Mouse (Mus musculus) stomach, postnatal 0 days (tissue): ENCODE results near the gene Cd3eap. TPM values are rescaled to one million over a fixed set of nuclear protein-coding genes. Genes with fewer than 3 reads are reported as not detected.

Experiments
- ATAC-seq: fragments of 200-750 bp; cut with Nextera tagmentation; 2 replicates; pipeline ENCODE4 v1.8.0; 2017; ENCODE audit not compliant: low FRiP score, low TSS enrichment
- DNase-seq: peaks from one replicate; pipeline ENCODE4 v3.0.0-alpha.2; 2016; ENCODE audit warnings: low spot score
- H3K27ac ChIP-seq: fragments of 300-500 bp; sonication (generic); replicated peaks from 2 replicates; pipeline ENCODE4 v1.5.1; 2014; ENCODE audit warnings: mild to moderate bottlenecking, control low read depth
- H3K27me3 ChIP-seq: fragments of 300-500 bp; sonication (generic); 2 replicates; pipeline ENCODE4 v1.6.1; 2014; ENCODE audit warnings: low read length; ENCODE audit not compliant: control insufficient read depth, insufficient read depth
- H3K36me3 ChIP-seq: fragments of 300-500 bp; sonication (generic); 2 replicates; pipeline ENCODE4 v1.6.1; 2014; ENCODE audit warnings: low read length, mixed read lengths; ENCODE audit not compliant: control insufficient read depth, insufficient read depth
- H3K4me1 ChIP-seq: fragments of 300-500 bp; sonication (generic); replicated peaks from 2 replicates; pipeline ENCODE4 v1.6.1; 2014; ENCODE audit warnings: antibody characterized with exemption; ENCODE audit not compliant: control insufficient read depth, insufficient read depth
- H3K4me2 ChIP-seq: fragments of 300-500 bp; sonication (generic); replicated peaks from 2 replicates; pipeline ENCODE4 v1.6.1; 2014; ENCODE audit warnings: low read depth, mild to moderate bottlenecking, control low read depth, moderate library complexity
- H3K4me3 ChIP-seq: fragments of 300-500 bp; sonication (generic); 2 replicates; pipeline ENCODE4 v1.5.1; 2014; ENCODE audit warnings: low read depth, low read length, control low read depth
- H3K9ac ChIP-seq: fragments of 300-500 bp; sonication (generic); 2 replicates; pipeline ENCODE4 v1.6.1; 2014; ENCODE audit warnings: mild to moderate bottlenecking, low read length, control low read depth, mixed read lengths
- H3K9me3 ChIP-seq: fragments of 300-500 bp; sonication (generic); 2 replicates; pipeline ENCODE4 v1.6.1; 2016; ENCODE audit warnings: low read length; ENCODE audit not compliant: control insufficient read depth
- CTCF ChIP-seq: IDR thresholded peaks from 2 replicates; pipeline ENCODE4 v1.5.1; 2016; ENCODE audit warnings: antibody characterized with exemption, low read depth, mild to moderate bottlenecking, moderate library complexity
- EP300 ChIP-seq: optimal IDR thresholded peaks from 2 replicates; pipeline ENCODE3; 2016; ENCODE audit warnings: antibody characterized with exemption
- WGBS: fragments of 180-500 bp; shearing (Covaris S2); extraction: QIAGEN DNeasy Blood & Tissue Kit; methylation state at CpG from one replicate; pipeline ENCODE4 v1.1.7; 2014; 5-methylcytosine and 5-hydroxymethylcytosine counted together
- polyA plus RNA-seq: library from polyadenylated mRNA; unstranded; fragments of >200 nt; fragmentation: Nextera tagmentation; extraction: Ambion mirVana; gene quantifications from 2 replicates; pipeline ENCODE4 v1.2.1, GENCODE M21; 2015

Cd3eap gene
- polyA plus RNA-seq, 1 experiment from 2014 or later, result 13.4 TPM

DNA sequence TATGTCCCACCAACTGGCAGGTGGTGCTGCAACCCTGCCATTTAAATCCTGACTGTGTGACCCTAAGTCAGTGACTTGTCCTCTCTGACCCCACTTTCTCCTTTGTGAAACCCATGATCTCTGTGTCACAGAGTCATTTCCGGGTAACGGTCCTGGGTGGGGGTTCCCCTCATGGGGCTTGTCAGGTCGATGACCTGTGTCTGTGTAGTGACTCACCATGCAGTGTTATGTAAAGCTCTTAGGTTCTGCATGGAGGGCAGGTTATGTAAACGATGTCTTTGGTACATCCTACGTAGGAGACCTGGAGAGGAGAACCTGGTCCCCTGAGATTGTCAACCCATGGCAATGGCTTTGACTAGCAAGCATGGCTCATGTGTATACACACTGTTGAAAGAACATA lies 37.8 kb downstream of the Cd3eap start:
- Histone ChIP-seq H3K4me3 (no peak overlapping the region), H3K27ac (no peak overlapping the region), H3K4me2 (no peak overlapping the region), H3K27me3 (no peaks in the 10 kb centered on the region), H3K9me3 (no peaks in the 10 kb centered on the region), H3K4me1 (no peaks in the 10 kb centered on the region; the same call in 1 of the 2 replicates), H3K36me3 (no peaks in the 10 kb centered on the region), H3K9ac (no peak overlapping the region)
- 40% methylated on average over 5 of the region's 5 CpGs for WGBS
- ATAC-seq, result no peak
- no peak for DNase-seq
- TF ChIP-seq CTCF (no peak), EP300 (no peak)

DNA sequence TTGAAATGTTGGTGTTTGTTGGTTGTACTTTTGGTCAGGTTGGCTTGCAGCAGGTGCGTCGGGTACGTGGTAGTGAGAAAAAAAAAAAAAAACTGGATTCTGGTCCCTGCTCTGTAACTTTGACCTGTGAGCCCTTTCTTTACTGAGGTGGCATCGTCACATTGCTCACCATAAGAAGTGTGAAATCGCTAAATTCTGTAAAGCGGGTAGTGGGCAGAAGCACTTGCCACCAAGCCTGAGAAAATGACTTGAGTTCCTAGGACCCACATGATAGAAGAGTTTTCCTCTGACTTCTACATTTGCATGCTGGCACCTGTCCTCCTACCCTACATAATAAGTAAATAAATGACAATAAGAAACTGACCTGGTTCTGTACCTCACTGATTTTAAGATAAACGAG lies 38.6 kb downstream of the Cd3eap start:
- DNase-seq (no peak), ATAC-seq (no peak)
- H3K4me3 ChIP-seq, result peak overlapping the region; percentile 46; the same call in 1 of the 2 replicates
- 28% methylated on average over 7 of the region's 7 CpGs for WGBS
- no peak for TF ChIP-seq EP300
- no peak for TF ChIP-seq CTCF
- H3K4me1 ChIP-seq, result no peaks in the 10 kb centered on the region; the same call in 1 of the 2 replicates
- no peaks in the 10 kb centered on the region for H3K9me3 ChIP-seq
- H3K4me2 ChIP-seq, result peak overlapping the region; percentile 83
- H3K9ac ChIP-seq, result no peak overlapping the region
- H3K36me3 ChIP-seq, result no peaks in the 10 kb centered on the region
- H3K27ac ChIP-seq, result no peak overlapping the region
- H3K27me3 ChIP-seq, result no peaks in the 10 kb centered on the region

DNA sequence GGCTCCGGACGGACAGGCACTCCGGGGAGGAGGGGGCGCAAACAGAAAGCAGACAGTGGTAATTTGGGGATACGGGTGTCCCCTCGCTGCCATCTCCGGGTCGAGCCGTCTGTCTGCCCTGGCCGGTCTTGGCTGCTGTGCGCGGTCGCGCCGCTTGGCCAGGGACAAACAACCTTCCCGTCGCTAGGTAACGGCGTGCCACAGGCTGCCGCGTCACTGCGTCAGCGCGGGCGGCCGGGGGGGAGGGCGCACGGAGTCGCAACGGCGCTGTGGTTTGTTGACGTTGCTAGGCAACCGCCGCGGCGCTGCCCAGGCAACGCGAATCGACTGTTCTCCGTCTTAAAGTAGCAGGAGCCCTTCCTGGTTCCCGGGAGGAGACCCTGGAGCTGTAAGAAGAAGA lies 39.4 kb downstream of the Cd3eap start:
- H3K4me3 ChIP-seq, result peak overlapping the region; percentile 46
- ATAC-seq (peak; percentile 92), DNase-seq (peak; percentile 99)
- no peaks in the 10 kb centered on the region for H3K36me3 ChIP-seq
- no peaks in the 10 kb centered on the region for H3K27me3 ChIP-seq
- under 1% methylated on average over 41 of the region's 41 CpGs for WGBS
- H3K9ac ChIP-seq, result peak overlapping the region; percentile 59
- H3K27ac ChIP-seq, result peak overlapping the region; percentile 56; the same call in 1 of the 2 replicates
- H3K9me3 ChIP-seq, result no peaks in the 10 kb centered on the region
- H3K4me1 ChIP-seq, result no peaks in the 10 kb centered on the region; the same call in 1 of the 2 replicates
- peak overlapping the region; percentile 83 for H3K4me2 ChIP-seq
- TF ChIP-seq EP300, result no peak
- TF ChIP-seq CTCF, result peak; percentile 34; the same call in 1 of the 2 replicates

DNA sequence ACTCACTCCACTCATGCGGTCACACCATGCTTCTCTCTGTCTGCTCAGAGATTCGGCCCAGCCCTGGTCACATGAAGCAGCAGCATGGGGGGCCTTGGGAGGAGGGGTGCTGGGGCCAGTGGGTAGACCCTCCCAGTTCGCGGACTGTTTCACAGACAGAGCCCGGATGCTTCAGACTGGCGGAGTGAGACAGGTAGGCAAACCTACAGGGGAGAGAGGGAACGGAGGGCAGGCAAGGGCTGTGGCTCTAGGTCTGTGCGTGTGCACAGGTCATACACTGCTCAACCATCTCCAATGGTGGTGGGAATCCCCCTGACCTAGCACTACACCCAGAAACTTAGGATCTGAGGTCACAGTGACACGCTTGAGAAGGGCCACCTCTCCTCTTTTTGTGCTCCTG lies 39.8 kb downstream of the Cd3eap start:
- Histone ChIP-seq H3K27me3 (no peaks in the 10 kb centered on the region), H3K9me3 (no peaks in the 10 kb centered on the region), H3K4me3 (peak overlapping the region; percentile 46), H3K4me2 (peak overlapping the region; percentile 83), H3K27ac (peak overlapping the region; percentile 56; the same call in 1 of the 2 replicates), H3K4me1 (no peaks in the 10 kb centered on the region; the same call in 1 of the 2 replicates), H3K9ac (peak overlapping the region; percentile 59), H3K36me3 (no peaks in the 10 kb centered on the region)
- ATAC-seq, result peak; percentile 56
- DNase-seq, result no peak
- TF ChIP-seq EP300 (no peak), CTCF (no peak)
- 16% methylated on average over 9 of the region's 9 CpGs for WGBS

DNA sequence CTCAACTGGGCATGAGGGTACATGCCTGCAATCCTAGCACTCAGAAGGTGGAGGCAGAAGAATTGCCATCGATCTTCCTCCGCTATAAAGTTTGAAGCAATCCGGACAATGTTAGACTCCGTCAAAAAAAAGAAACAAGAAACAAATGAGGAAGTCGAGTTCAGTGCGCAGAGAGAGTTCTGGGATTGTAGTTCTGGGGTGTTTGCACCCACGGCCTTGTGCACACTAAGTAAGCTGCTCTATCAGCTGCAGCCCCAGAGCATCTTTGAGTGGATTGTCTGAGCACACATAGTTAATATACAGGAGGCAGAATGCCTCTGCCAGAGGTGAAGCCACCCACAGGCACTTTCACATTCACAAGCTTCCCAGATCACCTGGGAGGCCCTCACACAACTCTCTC lies 40.6 kb downstream of the Cd3eap start:
- 63% methylated on average over 7 of the region's 7 CpGs for WGBS
- no peak overlapping the region for H3K27ac ChIP-seq
- no peak for DNase-seq
- ATAC-seq, result no peak
- no peak overlapping the region for H3K4me2 ChIP-seq
- no peaks in the 10 kb centered on the region for H3K27me3 ChIP-seq
- H3K4me1 ChIP-seq, result no peaks in the 10 kb centered on the region; the same call in 1 of the 2 replicates
- H3K36me3 ChIP-seq, result no peaks in the 10 kb centered on the region
- no peak overlapping the region for H3K4me3 ChIP-seq
- no peak overlapping the region for H3K9ac ChIP-seq
- H3K9me3 ChIP-seq, result no peaks in the 10 kb centered on the region
- no peak for TF ChIP-seq EP300
- TF ChIP-seq CTCF, result no peak

DNA sequence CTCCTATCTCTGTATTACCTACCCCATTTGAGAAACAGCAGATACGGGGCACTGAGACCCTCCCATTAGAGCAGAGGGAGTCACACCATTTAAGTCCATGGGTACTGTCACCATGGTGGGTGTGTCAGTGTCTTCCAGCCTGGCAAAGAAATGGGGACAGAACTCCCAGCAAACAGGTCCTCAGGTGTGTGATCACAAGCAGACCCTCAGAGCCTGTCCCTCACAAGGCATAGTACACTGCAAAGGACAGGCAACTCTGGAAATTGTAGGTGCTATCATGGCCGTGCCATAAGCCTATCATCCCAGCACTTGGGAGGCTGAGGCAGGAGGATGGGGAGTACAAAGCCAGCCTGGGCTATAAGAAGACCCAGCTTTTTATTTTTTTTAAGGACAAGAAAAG lies 41.1 kb downstream of the Cd3eap start:
- Histone ChIP-seq H3K4me2 (no peak overlapping the region), H3K4me1 (no peaks in the 10 kb centered on the region; the same call in 1 of the 2 replicates), H3K36me3 (no peaks in the 10 kb centered on the region), H3K27me3 (no peaks in the 10 kb centered on the region), H3K4me3 (no peak overlapping the region), H3K9ac (no peak overlapping the region), H3K9me3 (no peaks in the 10 kb centered on the region), H3K27ac (no peak overlapping the region)
- no peak for ATAC-seq
- DNase-seq, result no peak
- TF ChIP-seq CTCF (no peak), EP300 (no peak)
- 71% methylated on average over 2 of the region's 2 CpGs for WGBS
